Mouse (Mus musculus) C2C12 (cell line): Measurements from ENCODE around the gene Ttll5. TPM values are rescaled to one million over a fixed set of nuclear protein-coding genes. Genes with fewer than 3 reads are reported as not detected.

Experiments
- H3K27me3 ChIP-seq: one replicate; pipeline ENCODE4 v1.6.1; 2011; ENCODE audit not compliant: control insufficient read depth, insufficient read depth, insufficient read length
- H3K36me3 ChIP-seq: one replicate; pipeline ENCODE4 v1.6.1; 2011; ENCODE audit not compliant: control insufficient read depth, insufficient read depth
- H3K4me3 ChIP-seq: one replicate; pipeline ENCODE4 v1.5.1; 2011; ENCODE audit warnings: mild to moderate bottlenecking, control low read depth; ENCODE audit not compliant: poor library complexity, insufficient read depth, severe bottlenecking
- H3K79me2 ChIP-seq: one replicate; pipeline ENCODE4 v1.6.1; 2011; ENCODE audit not compliant: control insufficient read depth, insufficient read depth
- H3K79me3 ChIP-seq: one replicate; pipeline ENCODE4 v1.6.1; 2011; ENCODE audit warnings: low read depth, control low read depth
- H3ac ChIP-seq: one replicate; pipeline ENCODE3; 2011; ENCODE audit warnings: low read depth; ENCODE audit not compliant: control insufficient read depth, insufficient read length
- CEBPB ChIP-seq: IDR thresholded peaks from one replicate; pipeline ENCODE4 v1.6.1; 2011; ENCODE audit warnings: low read depth, mild to moderate bottlenecking, control low read depth, moderate library complexity
- CTCF ChIP-seq: IDR thresholded peaks from one replicate; pipeline ENCODE4 v1.5.1; 2011; ENCODE audit not compliant: control insufficient read depth, insufficient read depth, insufficient read length
- FOSL1 ChIP-seq: IDR thresholded peaks from one replicate; pipeline ENCODE4 v1.8.0; 2011; ENCODE audit warnings: mild to moderate bottlenecking, low read length; ENCODE audit not compliant: poor library complexity, insufficient read depth, severe bottlenecking
- MAX ChIP-seq: IDR thresholded peaks from one replicate; pipeline ENCODE4 v1.6.1; 2011; ENCODE audit warnings: mild to moderate bottlenecking, control low read depth
- MYOD1 ChIP-seq: IDR thresholded peaks from one replicate; pipeline ENCODE4 v1.6.1; 2011; ENCODE audit warnings: low read depth; ENCODE audit not compliant: control insufficient read depth, insufficient read length
- MYOG ChIP-seq: IDR thresholded peaks from one replicate; pipeline ENCODE4 v1.6.1; 2011; ENCODE audit not compliant: control insufficient read depth, insufficient read length; ENCODE audit errors: extremely low read depth
- USF1 ChIP-seq: IDR thresholded peaks from one replicate; pipeline ENCODE4 v1.6.1; 2011; ENCODE audit warnings: low read depth, mild to moderate bottlenecking, control low read depth, moderate library complexity
- polyA plus RNA-seq: library from polyadenylated mRNA; unstranded; fragments of >200 nt; fragmentation: generic; extraction: Trizol; gene quantifications from one replicate; pipeline ENCODE4 v1.2.1, GENCODE M21; 2012; ENCODE audit warnings: missing spikeins

Ttll5 gene
- polyA plus RNA-seq, 1 experiment = 20.1 TPM

- Histone ChIP-seq H3K79me2 (no peaks in the 10 kb centered on the region), H3K36me3 (peaks cover 6% of the 10 kb centered on the region), H3K4me3 (no peak overlapping the region), H3ac (no peak overlapping the region), H3K27me3 (no peaks in the 10 kb centered on the region), H3K79me3 (no peaks in the 10 kb centered on the region)
- TF ChIP-seq MYOD1 (no peak), CEBPB (no peak), MAX (no peak), CTCF (no peak)
Observed at GRCm38 (mm10) chr12:86012195-86012594, 187.7 kb downstream of the Ttll5 start.

GRCm38 (mm10) chr12:86014174-86014573 is 189.7 kb downstream of the Ttll5 start:
- TF ChIP-seq USF1 = no peak
- no peak for TF ChIP-seq MYOD1
- TF ChIP-seq CTCF = no peak
- no peak for TF ChIP-seq MAX
- TF ChIP-seq MYOG = no peak
- TF ChIP-seq FOSL1 = no peak
- TF ChIP-seq CEBPB = no peak
- Histone ChIP-seq H3K79me3 (no peaks in the 10 kb centered on the region), H3ac (peak overlapping the region; percentile 18), H3K27me3 (no peaks in the 10 kb centered on the region), H3K4me3 (no peak overlapping the region), H3K36me3 (peaks cover 6% of the 10 kb centered on the region), H3K79me2 (no peaks in the 10 kb centered on the region)

- Histone ChIP-seq H3K4me3 (no peak overlapping the region), H3K79me3 (no peaks in the 10 kb centered on the region), H3K79me2 (no peaks in the 10 kb centered on the region), H3ac (no peak overlapping the region), H3K36me3 (peaks cover 6% of the 10 kb centered on the region), H3K27me3 (no peaks in the 10 kb centered on the region)
- no peak for TF ChIP-seq CEBPB
Observed at GRCm38 (mm10) chr12:86014621-86015020, 190.2 kb downstream of the Ttll5 start.

- H3K4me3 ChIP-seq = no peak overlapping the region
- no peaks in the 10 kb centered on the region for H3K79me3 ChIP-seq
- H3ac ChIP-seq = no peak overlapping the region
- no peaks in the 10 kb centered on the region for H3K27me3 ChIP-seq
- H3K36me3 ChIP-seq = peaks cover 6% of the 10 kb centered on the region
- no peaks in the 10 kb centered on the region for H3K79me2 ChIP-seq
- TF ChIP-seq FOSL1 (peak; percentile 14), CEBPB (no peak)
Observed at GRCm38 (mm10) chr12:86015114-86015513, 190.7 kb downstream of the Ttll5 start.

- no peaks in the 10 kb centered on the region for H3K27me3 ChIP-seq
- no peak overlapping the region for H3K4me3 ChIP-seq
- TF ChIP-seq FOSL1 (no peak), MAX (no peak), CTCF (no peak), MYOG (no peak), USF1 (no peak)
Observed at GRCm38 (mm10) chr12:86017360-86017759, 192.9 kb downstream of the Ttll5 start.

GRCm38 (mm10) chr12:86021583-86021982 is 197.1 kb downstream of the Ttll5 start:
- H3K79me2 ChIP-seq = no peaks in the 10 kb centered on the region
- H3K36me3 ChIP-seq = peaks cover 4% of the 10 kb centered on the region
- TF ChIP-seq USF1 = no peak
- peak; percentile 76 for TF ChIP-seq MYOD1
- no peak for TF ChIP-seq CTCF
- H3K4me3 ChIP-seq = no peak overlapping the region
- H3K79me3 ChIP-seq = no peaks in the 10 kb centered on the region
- H3K27me3 ChIP-seq = no peaks in the 10 kb centered on the region
- no peak overlapping the region for H3ac ChIP-seq

More at GRCm38 (mm10) chr12:86017360-86017759, 192.9 kb downstream of the Ttll5 start:
- H3ac ChIP-seq = no peak overlapping the region
- H3K79me3 ChIP-seq = no peaks in the 10 kb centered on the region
- H3K79me2 ChIP-seq = no peaks in the 10 kb centered on the region
- peaks cover 6% of the 10 kb centered on the region for H3K36me3 ChIP-seq
